Mouse (Mus musculus): ENCODE data around the gene Nectin4. TPM values are rescaled to one million over a fixed set of nuclear protein-coding genes. Genes with fewer than 3 reads are reported as not detected.

Gene Nectin4
- total and polyA plus RNA-seq, 3 experiments: 0.30 to 2.7 (median 0.49) TPM

GRCm38 (mm10) chr1:171365934-171366333 lies 4.0 kb upstream of the Nectin4 start:
- H3K4me3 ChIP-seq (replicated peaks in 1 of 3; ENCODE audit: low read depth in 2 of 3, low read length in 2 of 3, poor library complexity in 1 of 3): no peak overlapping the region
- TF ChIP-seq RCOR1 (conservative IDR thresholded peaks at IDR 0.05; ENCODE audit: low read depth, low read length): no peak
- TF ChIP-seq MAFK (IDR thresholded peaks at IDR 0.05; ENCODE audit: insufficient replicate concordance, low read length): no peak
- TF ChIP-seq SIN3A (IDR thresholded peaks at IDR 0.05; ENCODE audit: low read length): no peak
- no peak for TF ChIP-seq MAZ (IDR thresholded peaks at IDR 0.05; ENCODE audit: low read depth, low read length)
- TF ChIP-seq ELF1 (IDR thresholded peaks at IDR 0.05; ENCODE audit: low read depth, low read length): no peak
- TF ChIP-seq GABPA (IDR thresholded peaks at IDR 0.05; ENCODE audit: insufficient replicate concordance, low read depth, low read length): no peak
- TF ChIP-seq UBTF (IDR thresholded peaks at IDR 0.05; ENCODE audit: low read depth, low read length): no peak
- no peak for TF ChIP-seq CHD1 (IDR thresholded peaks at IDR 0.05; ENCODE audit: low read depth, low read length)
- TF ChIP-seq ETS1 (conservative IDR thresholded peaks at IDR 0.05; ENCODE audit: low read depth, low read length): no peak
- no peaks in the 10 kb centered on the region for H3K27me3 ChIP-seq (replicated peaks)
- no peaks in the 10 kb centered on the region for H3K9me3 ChIP-seq (replicated peaks; ENCODE audit: low read length)
- peaks cover 0 to 6% of the 10 kb centered on the region in 2 experiments for H3K36me3 ChIP-seq (replicated peaks in 1 of 2; ENCODE audit: control insufficient read depth in 1 of 2, insufficient read depth in 1 of 2, low read length in 1 of 2)
- dilution Hi-C loops (cut with MboI; ENCODE audit: extremely low pct_ligation_motif_present, extremely low pct_unique_long_range_greater_than_20kb, low sequenced_read_pairs): no loop called here
- no peak overlapping the region for H3K4me2 ChIP-seq (ENCODE audit: insufficient read depth, low read depth, poor library complexity, severe bottlenecking)
- H3K9ac ChIP-seq (ENCODE audit: insufficient read depth, low read depth): no peak overlapping the region
- no peak for DNase-seq (ENCODE audit: extremely low read depth)
- no peaks in the 10 kb centered on the region for H3K79me2 ChIP-seq (replicated peaks; ENCODE audit: control insufficient read depth, extremely low read depth, insufficient read depth, poor library complexity, severe bottlenecking)
- peaks cover 0 to 5% of the 10 kb centered on the region in 2 experiments; a peak in 1 of 4 replicates for H3K4me1 ChIP-seq (ENCODE audit: control insufficient read depth in 1 of 2, insufficient read depth in 2 of 2)
- H3K27ac ChIP-seq (ENCODE audit: insufficient read depth, low read depth): no peak overlapping the region
- in situ Hi-C loops (cut with MboI; ENCODE audit: low pct_ligation_motif_present, low pct_unique_long_range_greater_than_20kb, low sequenced_read_pairs): no loop called here

GRCm38 (mm10) chr1:171372880-171373279 lies 3.0 kb downstream of the Nectin4 start:
- Histone ChIP-seq H3K4me2 (ENCODE audit: insufficient read depth, low read depth, poor library complexity, severe bottlenecking) (no peak overlapping the region), H3K36me3 (replicated peaks in 1 of 2; ENCODE audit: control insufficient read depth in 1 of 2, insufficient read depth in 1 of 2, low read length in 1 of 2) (no peaks in the 10 kb centered on the region), H3K27ac (ENCODE audit: insufficient read depth, low read depth) (no peak overlapping the region), H3K27me3 (replicated peaks) (peaks cover 3% of the 10 kb centered on the region), H3K4me1 (ENCODE audit: control insufficient read depth in 1 of 2, insufficient read depth in 2 of 2) (peaks cover under 1 to 2% of the 10 kb centered on the region in 2 experiments), H3K9ac (ENCODE audit: insufficient read depth, low read depth) (no peak overlapping the region), H3K4me3 (replicated peaks in 1 of 3; ENCODE audit: low read depth in 2 of 3, low read length in 2 of 3, poor library complexity in 1 of 3) (no peak overlapping the region), H3K9me3 (replicated peaks; ENCODE audit: low read length) (no peaks in the 10 kb centered on the region), H3K79me2 (replicated peaks; ENCODE audit: control insufficient read depth, extremely low read depth, insufficient read depth, poor library complexity, severe bottlenecking) (no peaks in the 10 kb centered on the region)
- no peak for TF ChIP-seq CTCF (conservative IDR thresholded peaks at IDR 0.05 in 1 of 2, IDR thresholded peaks at IDR 0.05 in 1 of 2; ENCODE audit: low read depth in 2 of 2, low read length in 2 of 2)
- TF ChIP-seq IRF4 (IDR thresholded peaks at IDR 0.05; ENCODE audit: low read depth, low read length): no peak
- no peak for TF ChIP-seq MEF2A (IDR thresholded peaks at IDR 0.05; ENCODE audit: borderline replicate concordance, low read depth, low read length)
- no peak for TF ChIP-seq RAD21 (IDR thresholded peaks at IDR 0.05; ENCODE audit: low read depth, low read length)
- no peak for TF ChIP-seq EP300 (IDR thresholded peaks at IDR 0.05; ENCODE audit: low read length)
- TF ChIP-seq MAFK (IDR thresholded peaks at IDR 0.05; ENCODE audit: insufficient replicate concordance, low read length): no peak
- no peak for TF ChIP-seq SMC3 (IDR thresholded peaks at IDR 0.05; ENCODE audit: low read depth, low read length)
- no peak for TF ChIP-seq KAT2A (IDR thresholded peaks at IDR 0.05; ENCODE audit: insufficient replicate concordance, low read length)
- TF ChIP-seq ZMIZ1 (IDR thresholded peaks at IDR 0.05; ENCODE audit: low read depth, low read length): no peak
- no peak for TF ChIP-seq RCOR1 (conservative IDR thresholded peaks at IDR 0.05; ENCODE audit: low read depth, low read length)
- TF ChIP-seq E2F4 (IDR thresholded peaks at IDR 0.05; ENCODE audit: insufficient replicate concordance, low read depth, low read length): no peak
- no peak for TF ChIP-seq CHD1 (IDR thresholded peaks at IDR 0.05; ENCODE audit: low read depth, low read length)
- no peak for TF ChIP-seq JUN (IDR thresholded peaks at IDR 0.05; ENCODE audit: insufficient read depth, low read depth, low read length)
- no peak for DNase-seq (ENCODE audit: extremely low read depth)
- in situ Hi-C loops (cut with MboI; ENCODE audit: low pct_ligation_motif_present, low pct_unique_long_range_greater_than_20kb, low sequenced_read_pairs) (no loop called here), dilution Hi-C loops (cut with MboI; ENCODE audit: extremely low pct_ligation_motif_present, extremely low pct_unique_long_range_greater_than_20kb, low sequenced_read_pairs) (no loop called here)
